Mouse (Mus musculus) forebrain, embryonic 16.5 days (tissue): ENCODE data around the gene Lmod3. TPM values are rescaled to one million over a fixed set of nuclear protein-coding genes. Genes with fewer than 3 reads are reported as not detected.

Source experiments
- ATAC-seq: fragments of 200-750 bp; cut with Nextera tagmentation; 2 replicates; pipeline ENCODE4 v1.8.0; 2017; ENCODE audit warnings: mild to moderate bottlenecking, moderate library complexity
- H3K27ac ChIP-seq: fragments of 300-500 bp; sonication (generic); 2 replicates; pipeline ENCODE4 v1.5.1; 2014; ENCODE audit warnings: low read length, control low read depth
- H3K27me3 ChIP-seq: fragments of 300-500 bp; sonication (generic); replicated peaks from 2 replicates; pipeline ENCODE4 v1.6.1; 2014; ENCODE audit warnings: low read length; ENCODE audit not compliant: control insufficient read depth, insufficient read depth
- H3K36me3 ChIP-seq: fragments of 300-500 bp; sonication (generic); 2 replicates; pipeline ENCODE4 v1.6.1; 2014; ENCODE audit not compliant: control insufficient read depth, insufficient read depth
- H3K4me1 ChIP-seq: fragments of 300-500 bp; sonication (generic); replicated peaks from 2 replicates; pipeline ENCODE4 v1.6.1; 2014; ENCODE audit warnings: low read length; ENCODE audit not compliant: control insufficient read depth, insufficient read depth
- H3K4me2 ChIP-seq: fragments of 300-500 bp; sonication (generic); 2 replicates; pipeline ENCODE4 v1.6.1; 2014; ENCODE audit warnings: mild to moderate bottlenecking, low read length, control low read depth
- H3K4me3 ChIP-seq: fragments of 300-500 bp; sonication (generic); replicated peaks from 2 replicates; pipeline ENCODE4 v1.5.1; 2014; ENCODE audit warnings: mild to moderate bottlenecking, low read length, control low read depth
- H3K9ac ChIP-seq: fragments of 300-500 bp; sonication (generic); replicated peaks from 2 replicates; pipeline ENCODE4 v1.6.1; 2014; ENCODE audit warnings: low read depth, low read length, control low read depth
- H3K9me3 ChIP-seq: fragments of 300-500 bp; sonication (generic); 2 replicates; pipeline ENCODE4 v1.6.1; 2016; ENCODE audit warnings: low read length; ENCODE audit not compliant: control insufficient read depth
- WGBS: fragments of 180-500 bp; shearing (Covaris S2); extraction: QIAGEN DNeasy Blood & Tissue Kit; methylation state at CpG from one replicate; pipeline ENCODE4 v1.1.7; 2014; 5-methylcytosine and 5-hydroxymethylcytosine counted together
- polyA plus RNA-seq: library from polyadenylated mRNA; unstranded; fragments of >200 nt; fragmentation: Nextera tagmentation; extraction: Ambion mirVana; gene quantifications from 2 replicates; pipeline ENCODE4 v1.2.1, GENCODE M21; 2015

Lmod3 gene
- polyA plus RNA-seq, 1 experiment from 2014 or later, result not detected

DNA sequence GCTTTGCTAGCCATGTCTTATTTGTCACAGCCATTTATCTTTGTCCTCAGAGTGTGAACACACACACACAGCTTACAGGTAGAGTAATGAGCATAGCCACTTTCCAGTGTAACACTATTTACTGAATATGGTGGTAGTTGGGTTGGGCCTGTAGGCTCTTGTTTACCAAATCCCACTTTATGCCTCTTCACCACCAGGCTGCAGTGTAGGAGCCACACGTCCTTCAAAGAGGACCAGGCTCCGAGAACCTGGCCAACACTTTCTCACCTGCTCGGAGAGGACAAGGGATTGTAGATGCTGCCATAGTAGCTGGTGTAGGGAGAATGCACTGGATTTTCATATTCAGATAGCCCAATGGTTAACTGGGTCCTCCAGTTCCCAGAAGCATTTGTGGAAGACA is 39.5 kb upstream of the Lmod3 start:
- ATAC-seq, result no peak
- no peak overlapping the region for H3K4me2 ChIP-seq
- H3K9ac ChIP-seq, result no peak overlapping the region
- no peak overlapping the region for H3K4me3 ChIP-seq
- H3K4me1 ChIP-seq, result peaks cover 10% of the 10 kb centered on the region
- H3K27me3 ChIP-seq, result no peaks in the 10 kb centered on the region
- H3K36me3 ChIP-seq, result peaks cover 21% of the 10 kb centered on the region
- no peaks in the 10 kb centered on the region for H3K9me3 ChIP-seq
- 90% methylated on average over 3 of the region's 3 CpGs for WGBS
- H3K27ac ChIP-seq, result no peak overlapping the region

GRCm38 (mm10) chr6:97291159-97291908 is 38.8 kb upstream of the Lmod3 start:
- H3K4me2 ChIP-seq, result no peak overlapping the region
- H3K4me1 ChIP-seq, result peaks cover 10% of the 10 kb centered on the region
- no peak for ATAC-seq
- no peaks in the 10 kb centered on the region for H3K9me3 ChIP-seq
- WGBS, result 26% methylated on average over 21 of the region's 21 CpGs
- H3K27ac ChIP-seq, result no peak overlapping the region; the same call in none of the 2 replicates
- no peak overlapping the region for H3K9ac ChIP-seq
- no peak overlapping the region for H3K4me3 ChIP-seq
- H3K27me3 ChIP-seq, result no peaks in the 10 kb centered on the region
- H3K36me3 ChIP-seq, result peaks cover 20% of the 10 kb centered on the region

- 20% methylated on average over 3 of the region's 3 CpGs for WGBS
- Histone ChIP-seq H3K4me1 (peaks cover 10% of the 10 kb centered on the region), H3K4me3 (no peak overlapping the region), H3K9me3 (no peaks in the 10 kb centered on the region), H3K4me2 (no peak overlapping the region), H3K27me3 (no peaks in the 10 kb centered on the region), H3K27ac (no peak overlapping the region; the same call in 1 of the 2 replicates), H3K9ac (no peak overlapping the region), H3K36me3 (peaks cover 14% of the 10 kb centered on the region)
- no peak for ATAC-seq
Observed at GRCm38 (mm10) chr6:97290687-97291086, 38.1 kb upstream of the Lmod3 start.

DNA sequence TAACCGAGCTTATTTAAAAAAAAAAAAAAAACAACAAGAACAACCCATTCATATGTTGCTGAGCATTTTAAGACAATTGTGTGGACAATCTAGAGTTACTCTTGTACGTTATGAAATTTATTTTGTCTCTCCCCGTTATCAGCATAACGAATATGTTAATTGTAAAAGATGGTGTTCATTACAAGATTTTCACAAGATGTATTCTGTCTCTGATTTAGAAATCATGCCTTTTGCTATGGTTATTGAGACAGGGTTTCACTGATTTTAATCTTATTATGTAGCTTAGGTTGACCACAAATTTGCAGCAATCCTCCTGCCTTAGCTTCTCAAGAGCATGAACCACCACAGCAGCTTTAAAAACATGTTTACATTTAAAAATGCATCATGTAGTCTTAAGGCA is 37.3 kb upstream of the Lmod3 start:
- WGBS, result 87% methylated on average over 4 of the region's 4 CpGs
- H3K9ac ChIP-seq, result no peak overlapping the region

GRCm38 (mm10) chr6:97289316-97289820 is 36.8 kb upstream of the Lmod3 start:
- Histone ChIP-seq H3K4me1 (peaks cover 10% of the 10 kb centered on the region), H3K27ac (no peak overlapping the region), H3K9ac (no peak overlapping the region), H3K9me3 (no peaks in the 10 kb centered on the region), H3K4me2 (no peak overlapping the region), H3K36me3 (peaks cover 7% of the 10 kb centered on the region; the same call in 1 of the 2 replicates), H3K4me3 (no peak overlapping the region), H3K27me3 (no peaks in the 10 kb centered on the region)
- no peak for ATAC-seq
- 81% methylated on average over 10 of the region's 10 CpGs for WGBS

More for the DNA sequence above, 37.3 kb upstream of the Lmod3 start:
- Histone ChIP-seq H3K27me3 (no peaks in the 10 kb centered on the region), H3K27ac (no peak overlapping the region), H3K9me3 (no peaks in the 10 kb centered on the region), H3K4me3 (no peak overlapping the region), H3K4me1 (peaks cover 10% of the 10 kb centered on the region), H3K36me3 (peaks cover 7% of the 10 kb centered on the region; the same call in 1 of the 2 replicates), H3K4me2 (no peak overlapping the region)
- no peak for ATAC-seq

DNA sequence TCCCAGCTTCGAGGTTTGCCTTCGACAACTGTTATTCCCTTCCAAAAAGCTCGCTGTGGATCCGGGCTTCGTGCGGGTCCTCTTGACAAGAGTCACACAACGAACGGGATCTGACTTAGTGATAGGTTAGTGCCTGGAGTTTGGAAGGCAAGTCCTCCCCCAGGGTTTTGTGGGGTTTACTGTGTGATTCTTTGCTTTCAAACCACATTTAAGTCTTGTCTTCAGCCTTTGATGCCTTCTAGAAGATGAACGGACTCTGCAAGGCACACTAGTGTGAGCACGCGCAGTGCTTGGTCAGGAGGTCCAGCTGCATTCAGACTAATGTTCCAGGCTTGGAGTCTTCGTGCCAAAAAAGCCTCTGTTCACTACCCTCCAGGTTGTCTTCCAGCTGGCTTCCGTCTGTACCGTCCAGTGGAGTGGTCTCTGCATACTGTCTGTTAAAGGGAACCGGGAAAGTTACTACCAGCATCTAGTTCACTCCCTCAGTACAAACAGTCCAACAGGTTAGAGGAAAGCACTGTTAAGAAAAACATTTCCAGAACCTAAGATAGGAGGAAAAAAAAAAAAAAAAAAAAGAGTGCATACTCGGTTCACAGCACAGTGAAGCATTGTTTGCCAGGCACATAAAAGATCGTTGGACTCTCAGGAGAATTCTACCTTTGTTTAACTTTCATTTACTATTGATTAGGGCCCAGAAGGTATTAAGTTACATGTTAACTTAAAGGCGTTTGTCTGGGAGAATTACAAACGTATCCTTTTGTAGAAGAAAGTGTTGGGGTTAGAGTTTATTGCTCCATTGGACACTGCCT is 35.7 kb upstream of the Lmod3 start:
- H3K27me3 ChIP-seq, result no peaks in the 10 kb centered on the region
- peaks cover 10% of the 10 kb centered on the region for H3K4me1 ChIP-seq
- WGBS, result 80% methylated on average over 19 of the region's 19 CpGs
- no peak overlapping the region for H3K4me3 ChIP-seq
- H3K4me2 ChIP-seq, result no peak overlapping the region
- no peaks in the 10 kb centered on the region for H3K9me3 ChIP-seq
- no peak overlapping the region for H3K27ac ChIP-seq
- no peak for ATAC-seq
- no peak overlapping the region for H3K9ac ChIP-seq
- H3K36me3 ChIP-seq, result peaks cover 7% of the 10 kb centered on the region; the same call in 1 of the 2 replicates

DNA sequence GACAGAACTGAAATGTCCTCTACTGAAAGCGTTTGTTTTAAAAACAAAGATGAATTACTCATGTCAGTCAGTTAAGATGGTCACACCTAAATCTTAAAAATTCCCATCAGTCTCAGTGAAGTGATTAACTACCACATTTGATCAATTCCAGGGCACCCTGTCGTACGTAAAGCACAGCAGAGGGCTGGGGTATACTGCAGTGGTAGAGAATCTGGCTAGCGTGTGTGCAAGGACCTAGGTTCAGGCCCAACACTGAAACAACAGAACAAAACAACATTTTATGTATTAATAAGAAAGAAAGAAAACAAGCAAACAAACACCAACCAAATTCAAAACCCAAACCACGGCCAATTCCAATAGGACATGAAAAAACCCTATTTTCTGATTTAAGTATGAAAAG is 33.8 kb upstream of the Lmod3 start:
- peaks cover 8% of the 10 kb centered on the region for H3K4me1 ChIP-seq
- no peaks in the 10 kb centered on the region for H3K9me3 ChIP-seq
- H3K27me3 ChIP-seq, result no peaks in the 10 kb centered on the region
- ATAC-seq, result no peak
- no peak overlapping the region for H3K4me2 ChIP-seq
- no peak overlapping the region for H3K27ac ChIP-seq
- no peak overlapping the region for H3K9ac ChIP-seq
- H3K36me3 ChIP-seq, result peaks cover 7% of the 10 kb centered on the region; the same call in 1 of the 2 replicates
- no peak overlapping the region for H3K4me3 ChIP-seq
- WGBS, result 96% methylated on average over 5 of the region's 5 CpGs

DNA sequence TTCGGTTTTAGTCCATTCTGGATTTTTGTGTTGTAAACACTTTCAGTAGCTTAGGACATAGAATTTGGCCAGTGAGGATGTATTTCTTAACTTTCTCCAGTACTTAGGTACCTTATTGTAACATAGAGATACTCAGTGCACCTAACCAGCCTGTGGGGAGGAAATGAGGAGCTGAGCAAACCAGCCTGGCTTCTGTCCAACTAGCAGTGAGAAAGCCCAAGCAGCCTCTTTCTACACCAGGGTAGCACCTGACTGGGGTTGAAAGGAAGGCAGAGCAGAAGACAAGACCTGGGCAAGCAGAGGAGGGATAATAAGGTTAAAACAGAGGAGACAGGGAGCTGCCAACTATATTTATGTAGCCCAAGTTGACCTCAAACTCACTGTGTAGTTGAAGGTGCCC is 31.1 kb upstream of the Lmod3 start:
- Histone ChIP-seq H3K4me3 (no peak overlapping the region), H3K27ac (no peak overlapping the region), H3K27me3 (no peaks in the 10 kb centered on the region), H3K9me3 (no peaks in the 10 kb centered on the region), H3K4me1 (no peaks in the 10 kb centered on the region), H3K36me3 (peaks cover 5% of the 10 kb centered on the region; the same call in 1 of the 2 replicates), H3K9ac (no peak overlapping the region), H3K4me2 (no peak overlapping the region)
- no peak for ATAC-seq
- WGBS, result 97% methylated on average over 1 of the region's 1 CpGs

GRCm38 (mm10) chr6:97278878-97279277 is 26.3 kb upstream of the Lmod3 start:
- H3K27ac ChIP-seq, result no peak overlapping the region
- no peaks in the 10 kb centered on the region for H3K27me3 ChIP-seq
- no peak overlapping the region for H3K9ac ChIP-seq
- no peaks in the 10 kb centered on the region for H3K9me3 ChIP-seq
- H3K36me3 ChIP-seq, result no peaks in the 10 kb centered on the region
- H3K4me3 ChIP-seq, result no peak overlapping the region
- ATAC-seq, result no peak
- H3K4me1 ChIP-seq, result peaks cover 15% of the 10 kb centered on the region
- no peak overlapping the region for H3K4me2 ChIP-seq
- WGBS, result 45% methylated on average over 6 of the region's 6 CpGs
